In the genomic region with DNA sequence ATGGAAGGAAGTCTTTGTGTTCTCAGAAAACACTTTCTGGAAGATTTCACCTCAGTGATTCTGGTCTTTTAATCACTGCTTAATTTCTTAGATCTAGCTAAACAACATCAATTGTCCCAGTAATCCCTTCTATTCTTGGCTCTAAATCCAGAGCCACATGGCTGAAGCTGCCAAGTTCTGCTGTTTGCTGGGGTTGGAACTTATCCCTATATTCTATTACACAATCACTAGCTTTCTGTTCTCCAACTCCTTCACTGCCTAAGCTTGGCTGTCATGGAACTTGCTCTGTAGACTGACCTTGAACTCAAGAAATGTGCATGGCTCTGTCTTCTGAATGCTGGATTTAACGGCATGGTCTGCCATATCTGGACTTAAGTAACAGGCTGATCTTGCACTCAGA, we compare ENCODE assay signal across 34 mouse cellular contexts.
DNase-seq lines count a peak whose midpoint lies in the region; ATAC-seq lines count a peak whose summit lies in the region.
"Had no signal": no experiment of that assay in that cellular context is flagged by ENCODE, and none has a peak within 500 bp of the region (broad histone marks: within the 10 kb centered on the region; RNA-seq: fewer than 3 reads in every experiment).

No protein-coding gene starts in this region.

- no peak overlapping the region for H3K4me3 ChIP-seq in lung, embryonic 16.5 days (ENCODE audit: low read length)
- no peak overlapping the region for H3K4me3 ChIP-seq in kidney, embryonic 16.5 days (ENCODE audit: low read length)
- H3K4me3 ChIP-seq: embryonic facial prominence, embryonic 12.5 days; heart, embryonic 10.5 days; hindbrain, embryonic 13.5 days; layer of hippocampus, adult 2 months; left cerebral cortex, adult 2 months; limb, embryonic 12.5 days; liver, embryonic 12.5 days; megakaryocyte, embryonic 14.5 days; midbrain, embryonic 12.5 days; myocyte; neural tube, embryonic 12.5 days had no signal

- H3K9me3 ChIP-seq in lung, embryonic 16.5 days (ENCODE audit: control insufficient read depth, low read length): no peaks in the 10 kb centered on the region
- no peaks in the 10 kb centered on the region for H3K9me3 ChIP-seq in kidney, embryonic 16.5 days (ENCODE audit: low read length)
- H3K9me3 ChIP-seq: embryonic facial prominence, embryonic 12.5 days; heart, embryonic 10.5 days; hindbrain, embryonic 13.5 days; limb, embryonic 12.5 days; liver, embryonic 12.5 days; megakaryocyte, embryonic 14.5 days; midbrain, embryonic 12.5 days; neural tube, embryonic 12.5 days had no signal

- H3K9ac ChIP-seq in lung, embryonic 16.5 days (ENCODE audit: low read length): no peak overlapping the region
- no peak overlapping the region for H3K9ac ChIP-seq in kidney, embryonic 16.5 days (replicated peaks; ENCODE audit: low read length)
- H3K9ac ChIP-seq: embryonic facial prominence, embryonic 12.5 days; hindbrain, embryonic 13.5 days; limb, embryonic 12.5 days; liver, embryonic 12.5 days; liver, postnatal 0 days; midbrain, embryonic 12.5 days; neural tube, embryonic 12.5 days had no signal

- H3K27me3 ChIP-seq in lung, embryonic 16.5 days (ENCODE audit: control insufficient read depth, insufficient read depth, low read depth, low read length): no peaks in the 10 kb centered on the region
- H3K27me3 ChIP-seq in kidney, embryonic 16.5 days (ENCODE audit: insufficient read depth, low read length): no peaks in the 10 kb centered on the region
- H3K27me3 ChIP-seq: CH12.LX; embryonic facial prominence, embryonic 12.5 days; hindbrain, embryonic 13.5 days; limb, embryonic 12.5 days; liver, embryonic 12.5 days; megakaryocyte, embryonic 14.5 days; midbrain, embryonic 12.5 days; neural tube, embryonic 12.5 days had no signal

- DNase-seq in adrenal gland, adult 2 months: peak; percentile 7
- DNase-seq in adrenal gland, postnatal 4 days (ENCODE audit: low spot score in 2 of 2): no peak
- peak; percentile 12 for DNase-seq in heart, adult 8-10 months (ENCODE audit: low spot score)
- DNase-seq in heart, postnatal 25 days (ENCODE audit: low spot score): no peak
- no peak for DNase-seq in lung, adult 18-20 months
- DNase-seq in layer of hippocampus, adult 9-11 months: peak; percentile 14
- DNase-seq: cerebellum, adult 11-12 months; cerebellum, adult 9-11 months; embryo, embryonic 11 days; gastrocnemius, postnatal 25 days; heart, postnatal 4 days; kidney, adult 8-10 months; kidney, postnatal 10 days; liver, postnatal 0 days; lung, postnatal 4 days; right cerebral cortex, adult 18-20 months; spleen, adult 18-20 months; thymus, postnatal 25 days had no signal

- H3K36me3 ChIP-seq in lung, embryonic 16.5 days (ENCODE audit: control insufficient read depth, insufficient read depth, low read length): no peaks in the 10 kb centered on the region
- H3K36me3 ChIP-seq in kidney, embryonic 16.5 days (ENCODE audit: insufficient read depth, low read length): no peaks in the 10 kb centered on the region
- H3K36me3 ChIP-seq: embryonic facial prominence, embryonic 12.5 days; heart, embryonic 10.5 days; hindbrain, embryonic 13.5 days; limb, embryonic 12.5 days; liver, embryonic 12.5 days; midbrain, embryonic 12.5 days; neural tube, embryonic 12.5 days had no signal

- WGBS in lung, embryonic 16.5 days: 78% methylated on average over 1 of the region's 1 CpGs
- 89% methylated on average over 1 of the region's 1 CpGs for WGBS in kidney, embryonic 16.5 days

- intact Hi-C loops in heart, postnatal 25 days (cut with DNase I): no loop called here

- no peak overlapping the region for H3K27ac ChIP-seq in lung, embryonic 16.5 days (ENCODE audit: low read length)
- H3K27ac ChIP-seq in kidney, embryonic 16.5 days (ENCODE audit: low read length): no peak overlapping the region
- H3K27ac ChIP-seq: embryonic facial prominence, embryonic 12.5 days; heart, embryonic 10.5 days; hindbrain, embryonic 13.5 days; layer of hippocampus, adult 2 months; left cerebral cortex, adult 2 months; limb, embryonic 12.5 days; liver, embryonic 12.5 days; midbrain, embryonic 12.5 days; neural tube, embryonic 12.5 days had no signal

- H3K4me2 ChIP-seq in lung, embryonic 16.5 days (ENCODE audit: low read depth, low read length): no peak overlapping the region
- no peak overlapping the region for H3K4me2 ChIP-seq in kidney, embryonic 16.5 days (replicated peaks; ENCODE audit: low read depth, low read length)
- H3K4me2 ChIP-seq: embryonic facial prominence, embryonic 12.5 days; hindbrain, embryonic 13.5 days; limb, embryonic 12.5 days; liver, embryonic 12.5 days; midbrain, embryonic 12.5 days; neural tube, embryonic 12.5 days had no signal

- 0 out of 2 replicates have a peak, but pooled peaks have one; percentile 23 for ATAC-seq in lung, embryonic 16.5 days (ENCODE audit: low read depth)
- ATAC-seq in kidney, embryonic 16.5 days (ENCODE audit: low FRiP score, low TSS enrichment): no peak
- ATAC-seq: forebrain, embryonic 14.5 days; intestine, embryonic 16.5 days; liver, embryonic 12.5 days; liver, postnatal 0 days had no signal

- no peaks in the 10 kb centered on the region for H3K4me1 ChIP-seq in lung, embryonic 16.5 days (replicated peaks; ENCODE audit: control insufficient read depth, insufficient read depth, low read length)
- H3K4me1 ChIP-seq in kidney, embryonic 16.5 days (ENCODE audit: insufficient read depth, low read length): no peaks in the 10 kb centered on the region
- H3K4me1 ChIP-seq: embryonic facial prominence, embryonic 12.5 days; heart, embryonic 10.5 days; hindbrain, embryonic 13.5 days; limb, embryonic 12.5 days; liver, embryonic 12.5 days; megakaryocyte, embryonic 14.5 days; midbrain, embryonic 12.5 days; neural tube, embryonic 12.5 days had no signal

Comparison
In these comparisons a context has a peak if more than half of its experiments do, and no peak if none do; other contexts are left out.
1. DNase-seq: peak in adrenal gland, adult 2 months (single experiment), heart, adult 8-10 months (single experiment) and layer of hippocampus, adult 9-11 months (single experiment); none in adrenal gland, postnatal 4 days (0 of 2), heart, postnatal 25 days (single experiment) and lung, adult 18-20 months (0 of 2).